Mouse (Mus musculus) small intestine, adult 2 months (tissue): ENCODE measurements around the gene Slc25a5.

ENCODE experiments used
- CTCF ChIP-seq: fragments of 200-500 bp; IDR thresholded peaks from 2 replicates; pipeline ENCODE4 v1.5.1; 2012; ENCODE audit warnings: low read depth, mild to moderate bottlenecking, control low read depth, inconsistent platforms, low read length, moderate library complexity, mixed read lengths; ENCODE audit not compliant: insufficient replicate concordance, insufficient read length; ENCODE audit errors: extremely low read depth
- POLR2A ChIP-seq: fragments of 200-500 bp; IDR thresholded peaks from 2 replicates; pipeline ENCODE4 v1.6.1; 2012; ENCODE audit warnings: low read depth, mild to moderate bottlenecking, control low read depth, inconsistent platforms, low read length, moderate library complexity

DNA sequence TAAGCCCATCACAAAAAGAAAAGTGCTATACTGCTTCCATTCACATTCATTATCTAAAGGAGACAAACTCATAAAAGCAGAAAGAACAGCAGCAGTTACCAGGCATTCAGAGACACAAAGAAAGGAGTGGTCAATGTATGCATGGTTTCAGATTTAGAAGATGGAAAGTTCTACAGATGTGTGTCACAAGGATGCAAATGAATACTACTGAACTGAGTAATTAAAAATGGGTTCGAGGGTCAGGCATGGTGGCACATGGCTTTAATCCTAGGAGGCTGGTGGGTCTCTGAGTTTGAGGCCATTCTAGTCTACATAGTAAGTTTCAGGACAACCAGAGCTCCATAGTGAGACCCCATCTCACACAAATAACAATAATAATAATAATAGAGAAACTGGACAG is 51.7 kb downstream of the Slc25a5 start:
- TF ChIP-seq CTCF (no peak), POLR2A (no peak)
